Mouse (Mus musculus): ENCODE data around the gene Gm2115. TPM values are rescaled to one million over a fixed set of nuclear protein-coding genes. Genes with fewer than 3 reads are reported as not detected.

Gene Gm2115
- total RNA-seq, 2 experiments from 2014 or later, result 81.8 to 82.2 TPM

DNA sequence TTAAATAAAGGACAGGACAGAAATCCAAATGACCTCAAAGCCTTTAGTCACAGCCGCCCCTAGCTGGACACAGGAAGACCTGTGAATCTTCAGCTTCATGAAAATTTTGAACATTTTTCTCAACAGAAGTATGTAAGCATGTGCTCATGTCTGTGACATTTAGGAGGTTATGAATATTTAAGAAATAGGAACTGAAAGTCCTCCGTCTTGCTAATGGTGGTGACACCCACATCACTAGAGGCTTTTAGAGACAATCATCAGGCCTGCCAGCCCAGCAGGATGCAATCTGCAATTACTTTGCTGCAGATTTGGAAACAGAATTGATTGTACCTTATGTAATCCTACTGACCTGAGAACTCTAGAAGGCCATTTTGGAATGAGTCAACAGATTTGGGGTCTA is 22.7 kb downstream of the Gm2115 start:
- no peak for DNase-seq (ENCODE audit: low spot score in 2 of 2)
- no peak for TF ChIP-seq CTCF (conservative IDR thresholded peaks at IDR 0.05)
- H3K4me3 ChIP-seq, result no peak overlapping the region
- H3K27ac ChIP-seq, result peak overlapping the region; percentile 48; the same call in 1 of the 2 replicates

DNA sequence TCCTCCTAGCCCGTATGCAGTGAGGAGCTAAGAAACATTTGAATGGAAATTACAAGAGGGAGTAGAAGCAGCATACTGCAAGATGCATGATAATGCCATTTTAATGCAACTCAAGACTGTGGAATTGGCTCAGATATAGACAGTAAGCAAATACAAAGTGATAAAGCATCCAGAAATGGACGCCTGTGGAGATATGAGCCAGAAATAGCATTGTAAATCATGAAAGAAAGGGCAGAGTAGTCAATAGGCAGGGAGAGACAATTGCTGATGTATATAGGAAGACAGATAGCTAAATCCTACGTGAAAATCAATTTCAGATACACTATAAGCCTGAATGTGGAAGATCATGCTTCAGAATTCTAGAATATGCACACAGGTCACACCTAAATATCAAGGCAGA is 26.5 kb downstream of the Gm2115 start:
- H3K27ac ChIP-seq, result no peak overlapping the region
- H3K4me3 ChIP-seq, result no peak overlapping the region
- no peak for TF ChIP-seq CTCF (conservative IDR thresholded peaks at IDR 0.05)
- DNase-seq (ENCODE audit: low spot score in 2 of 2), result no peak

DNA sequence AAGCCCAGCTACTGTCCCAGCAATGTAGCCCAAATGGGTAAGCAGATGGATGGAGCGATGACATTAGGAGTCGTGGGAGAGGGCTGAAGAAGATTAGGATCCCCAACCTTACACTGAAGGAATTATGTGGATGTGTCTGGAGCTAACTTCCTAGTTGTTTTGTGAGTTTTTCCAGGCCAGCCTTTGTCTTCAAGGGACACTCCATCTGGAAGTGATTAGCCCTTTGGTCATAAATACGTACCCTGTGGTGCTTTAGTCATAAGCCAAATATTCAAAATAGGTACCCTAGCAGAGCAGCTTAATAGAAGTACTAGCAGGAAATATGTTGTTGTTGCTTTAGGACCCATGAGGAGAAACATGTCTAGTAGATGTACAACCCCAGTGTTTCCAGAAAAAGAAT is 28.6 kb downstream of the Gm2115 start:
- TF ChIP-seq CTCF (conservative IDR thresholded peaks at IDR 0.05), result no peak
- H3K4me3 ChIP-seq, result no peak overlapping the region
- no peak overlapping the region for H3K27ac ChIP-seq
- DNase-seq (ENCODE audit: low spot score in 2 of 2), result no peak

DNA sequence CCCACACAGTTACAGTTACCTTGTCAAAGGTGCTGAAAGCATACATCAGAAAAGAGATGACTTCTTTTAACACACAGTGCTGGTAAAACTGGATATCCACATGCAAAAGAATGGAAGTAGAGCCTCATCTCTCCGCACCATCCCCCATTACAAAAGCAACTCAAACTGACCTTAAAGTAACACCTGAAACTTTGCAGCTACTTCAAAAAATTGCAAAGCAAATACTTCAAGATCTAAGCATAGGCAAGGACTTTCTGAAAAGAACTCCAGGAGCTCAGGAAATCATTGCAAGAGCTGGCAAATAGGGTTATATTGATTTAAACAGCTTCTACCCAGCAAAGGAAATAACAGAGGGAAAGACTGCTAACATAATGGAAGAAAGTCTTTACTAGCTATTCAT is 31.7 kb downstream of the Gm2115 start:
- H3K27ac ChIP-seq, result no peak overlapping the region
- TF ChIP-seq CTCF (conservative IDR thresholded peaks at IDR 0.05), result no peak
- no peak overlapping the region for H3K4me3 ChIP-seq
- no peak for DNase-seq (ENCODE audit: low spot score in 2 of 2)

DNA sequence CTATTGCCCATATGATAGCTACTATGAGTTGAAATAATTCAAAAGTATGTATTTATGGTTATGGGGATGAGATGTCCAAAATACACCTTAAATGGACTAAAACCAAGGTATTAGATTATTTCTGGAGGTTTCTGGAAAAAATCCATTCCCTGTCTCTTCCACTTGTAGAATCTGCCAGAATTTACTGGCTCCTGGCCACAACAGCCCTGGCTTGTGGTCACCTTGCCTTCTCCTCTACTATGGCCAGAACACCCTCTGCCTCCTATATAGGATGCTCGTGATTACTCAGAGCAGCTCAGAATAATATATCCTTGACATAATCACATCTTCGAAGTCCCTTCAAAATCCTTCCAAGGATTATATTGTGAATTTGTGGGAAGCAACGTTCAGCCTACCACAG is 35.5 kb downstream of the Gm2115 start:
- TF ChIP-seq CTCF (conservative IDR thresholded peaks at IDR 0.05), result no peak
- DNase-seq (ENCODE audit: low spot score in 2 of 2), result no peak

DNA sequence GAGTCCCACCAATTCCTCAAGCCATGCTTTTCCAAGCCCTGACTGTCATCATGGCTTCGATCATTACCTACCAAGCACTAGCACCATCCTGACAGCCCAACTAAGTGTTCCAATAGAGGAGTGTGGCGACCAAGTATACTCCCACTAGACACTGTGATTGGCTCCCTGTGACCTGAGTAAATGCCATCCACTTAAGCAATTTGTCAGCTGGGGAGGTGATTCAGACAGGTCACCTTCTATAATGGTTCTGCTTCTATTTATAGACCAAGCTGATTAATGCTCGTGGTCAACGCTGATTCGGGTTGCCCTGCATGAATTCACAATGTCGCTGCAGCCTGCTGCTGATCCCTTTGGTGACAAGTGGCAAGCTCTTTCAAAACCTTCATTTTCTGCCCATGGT is 37.4 kb downstream of the Gm2115 start:
- TF ChIP-seq CTCF (conservative IDR thresholded peaks at IDR 0.05), result no peak
- no peak for DNase-seq (ENCODE audit: low spot score in 2 of 2)
- no peak overlapping the region for H3K4me3 ChIP-seq
- H3K27ac ChIP-seq, result no peak overlapping the region

More for the DNA sequence above, 35.5 kb downstream of the Gm2115 start:
- H3K27ac ChIP-seq, result no peak overlapping the region
- no peak overlapping the region for H3K4me3 ChIP-seq

DNA sequence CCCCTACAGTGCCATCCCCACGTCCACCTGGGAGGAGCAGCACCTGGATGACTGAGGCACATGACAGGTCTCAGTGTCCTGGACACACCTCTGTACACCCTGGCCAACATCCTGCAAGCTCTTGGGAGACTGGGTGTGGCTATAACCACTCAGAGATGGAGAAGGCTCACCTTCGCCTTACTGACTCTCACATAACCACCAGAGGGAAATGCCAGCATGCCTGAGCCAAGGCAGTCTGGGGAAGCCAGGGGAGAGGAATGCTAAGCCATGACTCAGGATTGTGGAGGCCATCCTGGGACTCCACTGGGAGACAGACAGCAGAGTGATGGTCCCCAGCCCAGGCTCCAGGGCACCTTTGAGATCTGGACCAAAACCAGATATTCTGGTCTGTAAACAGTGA is 48.3 kb downstream of the Gm2115 start:
- Histone ChIP-seq H3K4me3 (no peak overlapping the region), H3K27ac (peak overlapping the region; percentile 52; the same call in 1 of the 2 replicates)
- TF ChIP-seq CTCF (conservative IDR thresholded peaks at IDR 0.05), result no peak
- no peak for DNase-seq (ENCODE audit: low spot score in 2 of 2)

DNA sequence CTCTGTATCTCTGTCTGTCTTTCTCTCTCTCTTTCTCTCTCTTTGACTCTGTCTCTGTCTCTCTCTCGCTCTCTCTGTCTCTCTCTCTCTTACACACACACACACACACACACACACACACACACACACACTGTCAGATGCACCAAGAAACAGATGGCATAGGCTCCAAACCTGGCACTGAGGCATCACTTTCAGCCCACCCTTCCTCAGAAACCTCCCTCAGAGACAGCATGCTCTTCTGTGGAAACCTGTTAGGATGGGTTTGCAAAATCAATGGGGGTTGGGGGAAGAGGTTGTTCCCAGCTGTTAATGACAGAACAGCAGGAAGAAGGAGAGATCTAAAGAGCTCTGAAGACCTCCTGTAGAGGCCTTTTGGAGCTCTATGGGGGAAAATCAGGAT is 50.1 kb downstream of the Gm2115 start:
- Histone ChIP-seq H3K27ac (peak overlapping the region; percentile 83), H3K4me3 (no peak overlapping the region)
- peak; percentile 59 to 62 for DNase-seq (ENCODE audit: low spot score in 2 of 2)
- no peak for TF ChIP-seq CTCF (conservative IDR thresholded peaks at IDR 0.05)

DNA sequence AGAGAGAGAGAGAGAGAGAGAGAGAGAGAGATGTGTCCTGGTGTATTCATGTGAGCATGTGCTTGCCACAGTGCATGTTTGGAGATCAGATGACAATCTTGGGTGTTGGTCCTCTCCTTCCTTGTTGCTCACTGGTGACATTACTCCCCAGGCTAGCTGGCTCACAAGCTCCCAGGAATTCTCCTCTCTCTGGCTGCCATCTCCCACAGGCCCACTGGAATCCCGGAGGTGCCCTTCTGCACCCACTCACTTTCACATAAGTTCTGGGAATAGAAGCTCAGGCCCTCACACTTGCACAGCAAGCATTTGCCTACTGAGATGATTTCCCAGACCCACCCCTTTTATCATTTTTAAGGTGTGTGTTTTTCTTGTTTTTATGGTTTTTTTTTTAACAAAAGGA is 51.0 kb downstream of the Gm2115 start:
- no peak for DNase-seq (ENCODE audit: low spot score in 2 of 2)
- no peak for TF ChIP-seq CTCF (conservative IDR thresholded peaks at IDR 0.05)
- Histone ChIP-seq H3K27ac (peak overlapping the region; percentile 57; the same call in 1 of the 2 replicates), H3K4me3 (no peak overlapping the region)

DNA sequence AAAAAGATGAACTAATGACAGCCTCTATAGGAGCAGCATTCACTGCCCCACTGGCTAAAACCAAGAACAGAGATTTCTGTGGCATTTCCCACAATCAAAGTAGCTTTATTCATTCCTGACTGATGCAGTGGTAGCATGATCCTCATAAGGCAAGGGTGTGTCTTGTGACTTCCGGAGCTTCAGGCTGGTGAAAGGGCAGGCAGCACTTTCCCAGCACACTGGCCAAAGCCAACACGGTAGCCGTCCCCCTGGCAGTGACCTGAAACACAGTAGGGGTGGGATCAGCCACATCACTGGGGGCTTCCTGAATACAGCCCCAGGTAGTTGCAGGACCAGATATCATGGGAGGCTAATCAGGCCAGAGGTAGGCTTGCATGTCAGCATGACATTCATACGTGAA is 56.3 kb downstream of the Gm2115 start:
- Histone ChIP-seq H3K4me3 (no peak overlapping the region), H3K27ac (no peak overlapping the region)
- DNase-seq (ENCODE audit: low spot score in 2 of 2), result no peak
- TF ChIP-seq CTCF (conservative IDR thresholded peaks at IDR 0.05), result no peak

DNA sequence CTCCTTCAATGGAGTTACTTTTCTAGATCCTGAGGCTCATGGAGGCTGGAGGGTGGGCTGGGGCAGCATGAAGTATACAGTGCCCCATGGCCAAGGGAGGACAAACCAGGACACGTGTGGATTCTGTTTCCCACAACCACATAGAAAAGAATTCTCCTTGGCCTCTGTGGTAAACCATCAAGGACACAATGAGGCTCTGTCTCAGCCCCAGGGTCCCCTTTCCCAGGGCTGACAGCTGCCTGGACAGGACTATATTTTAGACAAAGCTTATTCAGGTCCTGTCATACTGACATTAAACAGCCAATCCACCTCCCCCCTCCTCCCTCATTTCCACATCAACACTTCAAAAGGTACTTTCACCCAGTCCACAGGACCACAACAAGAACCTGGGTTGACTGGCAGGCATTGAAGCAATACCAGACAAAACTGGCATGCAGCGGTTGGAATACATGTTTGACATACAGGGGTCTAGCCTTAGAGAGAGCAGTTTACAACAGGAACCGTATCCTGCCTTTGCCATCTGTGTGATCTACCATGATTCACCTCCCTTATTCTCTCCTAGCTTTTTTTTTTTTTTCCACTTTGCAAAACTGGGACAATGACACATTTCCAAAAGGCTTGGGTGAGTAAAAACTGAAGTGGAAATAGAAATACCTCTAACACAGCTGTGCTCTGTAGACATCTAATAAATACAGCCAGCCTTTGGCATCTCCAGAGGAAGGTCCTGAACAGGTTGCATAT is 57.8 kb downstream of the Gm2115 start:
- no peak for TF ChIP-seq CTCF (conservative IDR thresholded peaks at IDR 0.05)
- H3K27ac ChIP-seq, result no peak overlapping the region
- DNase-seq (ENCODE audit: low spot score in 2 of 2), result no peak
- H3K4me3 ChIP-seq, result no peak overlapping the region

DNA sequence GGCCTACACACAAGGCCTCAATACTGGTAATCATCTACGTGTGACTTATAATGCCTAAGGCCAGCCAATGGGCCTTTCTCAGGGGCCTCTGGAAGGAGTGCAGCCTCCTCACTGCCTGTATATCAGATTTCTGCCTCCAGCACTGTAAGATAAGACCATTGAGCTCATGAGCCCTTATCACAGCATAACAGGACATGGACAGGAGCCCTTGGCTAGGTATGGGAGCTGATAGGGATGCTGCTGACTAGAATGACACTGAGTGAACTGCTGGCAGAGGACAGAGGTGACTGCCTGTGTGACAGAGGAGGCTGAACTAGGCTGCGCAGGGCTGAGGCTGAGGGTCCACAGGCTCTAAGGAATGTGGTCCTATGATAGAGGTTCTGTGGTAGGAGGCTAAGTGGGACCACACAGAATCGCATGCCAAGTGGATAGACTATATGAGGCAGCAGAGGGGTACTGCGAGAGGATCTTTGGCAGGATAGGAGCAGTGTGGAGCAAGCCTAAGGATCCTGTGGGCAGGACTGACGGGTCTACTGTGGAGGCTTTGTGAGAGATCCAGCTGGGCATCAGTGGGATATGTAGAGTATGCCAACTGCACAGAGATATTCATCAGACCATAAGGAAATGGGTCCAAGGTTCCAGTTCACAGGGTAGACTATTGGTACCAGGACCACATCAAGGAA is 58.5 kb downstream of the Gm2115 start:
- Histone ChIP-seq H3K4me3 (no peak overlapping the region), H3K27ac (no peak overlapping the region)
- no peak for DNase-seq (ENCODE audit: low spot score in 2 of 2)
- TF ChIP-seq CTCF (conservative IDR thresholded peaks at IDR 0.05), result no peak

DNA sequence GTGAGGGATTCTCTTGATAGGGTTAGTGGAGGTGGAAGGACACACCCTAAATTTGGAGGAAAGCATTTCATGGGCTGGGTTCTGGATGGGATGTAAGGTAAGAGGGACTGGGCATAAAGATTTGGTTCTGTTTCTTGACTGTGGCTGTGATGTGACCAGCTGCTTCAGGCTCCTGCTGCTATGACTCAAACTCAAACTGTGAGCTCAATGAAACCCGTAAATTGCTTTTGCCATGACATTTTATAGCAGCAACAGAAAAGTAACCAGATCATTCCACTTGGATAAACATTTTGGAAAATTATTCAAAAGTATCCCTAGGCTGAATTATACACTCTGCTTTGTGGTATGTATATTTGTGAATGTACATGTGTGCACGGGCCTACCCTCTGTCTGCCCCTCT is 61.9 kb downstream of the Gm2115 start:
- no peak for TF ChIP-seq CTCF (conservative IDR thresholded peaks at IDR 0.05)
- Histone ChIP-seq H3K27ac (no peak overlapping the region), H3K4me3 (no peak overlapping the region)
- DNase-seq (ENCODE audit: low spot score in 2 of 2), result no peak

DNA sequence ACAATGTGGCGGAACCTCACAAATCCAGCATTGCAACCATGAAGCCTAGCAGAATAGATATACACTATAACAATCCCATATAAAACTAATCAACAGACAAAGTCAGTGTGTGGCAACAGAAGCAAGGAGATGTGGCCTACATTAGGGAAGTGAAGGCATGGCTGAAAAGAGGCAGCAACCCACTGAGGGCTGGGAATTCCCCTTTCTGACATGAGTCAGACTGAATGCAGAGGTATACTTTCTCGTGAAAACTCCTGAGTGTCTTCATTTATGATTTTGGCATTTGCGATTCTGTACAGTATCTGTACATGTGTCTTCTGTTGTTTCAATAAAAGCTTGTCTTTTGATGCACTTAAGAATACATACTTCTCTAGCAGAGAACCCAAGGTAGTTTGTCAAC is 62.6 kb downstream of the Gm2115 start:
- TF ChIP-seq CTCF (conservative IDR thresholded peaks at IDR 0.05), result no peak
- Histone ChIP-seq H3K4me3 (no peak overlapping the region), H3K27ac (no peak overlapping the region)
- DNase-seq (ENCODE audit: low spot score in 2 of 2), result no peak

All from layer of hippocampus, adult 2 months (tissue).